Mouse (Mus musculus): ENCODE measurements around the gene Tbxas1. TPM values are rescaled to one million over a fixed set of nuclear protein-coding genes. Genes with fewer than 3 reads are reported as not detected.
A peak's percentile ranks its signal among the peaks of the same experiment; 100 is the strongest.

Gene Tbxas1
- polyA plus RNA-seq, 1 experiment from 2014 or later: 2.2 TPM

GRCm38 (mm10) chr6:39112701-39113100 is 237.5 kb downstream of the Tbxas1 start:
- ATAC-seq (ENCODE audit: low FRiP score): no peak
- Histone ChIP-seq H3K9ac (no peak overlapping the region), H3K4me3 (replicated peaks; ENCODE audit: low read length) (no peak overlapping the region), H3K9me3 (ENCODE audit: control insufficient read depth, low read length) (no peaks in the 10 kb centered on the region), H3K4me2 (replicated peaks) (no peak overlapping the region), H3K4me1 (replicated peaks; ENCODE audit: control insufficient read depth, insufficient read depth, low read length) (no peaks in the 10 kb centered on the region), H3K27ac (no peak overlapping the region), H3K36me3 (replicated peaks; ENCODE audit: control insufficient read depth, insufficient read depth) (no peaks in the 10 kb centered on the region), H3K27me3 (ENCODE audit: control insufficient read depth, insufficient read depth, low read length) (peaks cover 23% of the 10 kb centered on the region)
- WGBS: 96% methylated on average over 3 of the region's 3 CpGs
- DNase-seq (ENCODE audit: low spot score): no peak

GRCm38 (mm10) chr6:39113141-39113540 is 237.9 kb downstream of the Tbxas1 start:
- ATAC-seq (ENCODE audit: low FRiP score) (no peak), DNase-seq (ENCODE audit: low spot score) (no peak)
- no peak overlapping the region for H3K27ac ChIP-seq
- H3K4me1 ChIP-seq (replicated peaks; ENCODE audit: control insufficient read depth, insufficient read depth, low read length): no peaks in the 10 kb centered on the region
- H3K9ac ChIP-seq: no peak overlapping the region
- H3K27me3 ChIP-seq (ENCODE audit: control insufficient read depth, insufficient read depth, low read length): peaks cover 25% of the 10 kb centered on the region
- H3K36me3 ChIP-seq (replicated peaks; ENCODE audit: control insufficient read depth, insufficient read depth): no peaks in the 10 kb centered on the region
- no peaks in the 10 kb centered on the region for H3K9me3 ChIP-seq (ENCODE audit: control insufficient read depth, low read length)
- H3K4me3 ChIP-seq (replicated peaks; ENCODE audit: low read length): no peak overlapping the region
- H3K4me2 ChIP-seq (replicated peaks): no peak overlapping the region
- WGBS: 75% methylated on average over 3 of the region's 3 CpGs

- Histone ChIP-seq H3K4me2 (replicated peaks) (no peak overlapping the region), H3K36me3 (replicated peaks; ENCODE audit: control insufficient read depth, insufficient read depth) (no peaks in the 10 kb centered on the region), H3K27ac (no peak overlapping the region), H3K9me3 (ENCODE audit: control insufficient read depth, low read length) (0 out of 2 replicates have a peak, but pooled peaks cover 7% of the 10 kb centered on the region), H3K4me3 (replicated peaks; ENCODE audit: low read length) (no peak overlapping the region), H3K9ac (no peak overlapping the region), H3K27me3 (ENCODE audit: control insufficient read depth, insufficient read depth, low read length) (peaks cover 37% of the 10 kb centered on the region), H3K4me1 (replicated peaks; ENCODE audit: control insufficient read depth, insufficient read depth, low read length) (no peaks in the 10 kb centered on the region)
- DNase-seq (ENCODE audit: low spot score) (no peak), ATAC-seq (ENCODE audit: low FRiP score) (no peak)
- WGBS: 82% methylated on average over 1 of the region's 1 CpGs
These were observed 240.2 kb downstream of the Tbxas1 start for GRCm38 (mm10) chr6:39115438-39115837.

- peak; percentile 46 for DNase-seq (ENCODE audit: low spot score)
- 2% methylated on average over 101 of the region's 101 CpGs for WGBS
- peak within 1 kb of the TSS; percentile 62 for H3K9ac ChIP-seq
- no peaks in the 10 kb centered on the region for H3K4me1 ChIP-seq (replicated peaks; ENCODE audit: control insufficient read depth, insufficient read depth, low read length)
- no peaks in the 10 kb centered on the region for H3K36me3 ChIP-seq (replicated peaks; ENCODE audit: control insufficient read depth, insufficient read depth)
- H3K27me3 ChIP-seq (ENCODE audit: control insufficient read depth, insufficient read depth, low read length): peaks cover 37% of the 10 kb centered on the region
- peak within 1 kb of the TSS; percentile 53 for H3K4me3 ChIP-seq (replicated peaks; ENCODE audit: low read length)
- peak within 1 kb of the TSS; percentile 62 for H3K4me2 ChIP-seq (replicated peaks)
- no peak within 1 kb of the TSS for H3K27ac ChIP-seq
- 0 out of 2 replicates have a peak, but pooled peaks cover 7% of the 10 kb centered on the region for H3K9me3 ChIP-seq (ENCODE audit: control insufficient read depth, low read length)
- peak; percentile 66; the same call in 1 of the 2 replicates for ATAC-seq (ENCODE audit: low FRiP score)
These were observed 242.6 kb downstream of the Tbxas1 start, which contains the start of gene Parp12 for GRCm38 (mm10) chr6:39117584-39118455. TSS of gene Parp12 (minus strand) at chr6:39118349.

- H3K27ac ChIP-seq: no peak overlapping the region
These were observed 243.3 kb downstream of the Tbxas1 start for GRCm38 (mm10) chr6:39118456-39118881.

GRCm38 (mm10) chr6:39120685-39121084 is 245.5 kb downstream of the Tbxas1 start:
- ATAC-seq (ENCODE audit: low FRiP score) (no peak), DNase-seq (ENCODE audit: low spot score) (no peak)
- H3K4me2 ChIP-seq (replicated peaks): no peak overlapping the region
- H3K4me1 ChIP-seq (replicated peaks; ENCODE audit: control insufficient read depth, insufficient read depth, low read length): no peaks in the 10 kb centered on the region
- 0 out of 2 replicates have a peak, but pooled peaks cover 7% of the 10 kb centered on the region for H3K9me3 ChIP-seq (ENCODE audit: control insufficient read depth, low read length)
- H3K36me3 ChIP-seq (replicated peaks; ENCODE audit: control insufficient read depth, insufficient read depth): no peaks in the 10 kb centered on the region
- no peak overlapping the region for H3K4me3 ChIP-seq (replicated peaks; ENCODE audit: low read length)
- peaks cover 34% of the 10 kb centered on the region for H3K27me3 ChIP-seq (ENCODE audit: control insufficient read depth, insufficient read depth, low read length)
- 62% methylated on average over 3 of the region's 3 CpGs for WGBS
- no peak overlapping the region for H3K27ac ChIP-seq
- no peak overlapping the region for H3K9ac ChIP-seq

More at GRCm38 (mm10) chr6:39118456-39118881, 243.3 kb downstream of the Tbxas1 start:
- 0 out of 2 replicates have a peak, but pooled peaks cover 7% of the 10 kb centered on the region for H3K9me3 ChIP-seq (ENCODE audit: control insufficient read depth, low read length)
- H3K9ac ChIP-seq: peak overlapping the region; percentile 62
- 8% methylated on average over 49 of the region's 49 CpGs for WGBS
- H3K36me3 ChIP-seq (replicated peaks; ENCODE audit: control insufficient read depth, insufficient read depth): no peaks in the 10 kb centered on the region
- H3K4me1 ChIP-seq (replicated peaks; ENCODE audit: control insufficient read depth, insufficient read depth, low read length): no peaks in the 10 kb centered on the region
- ATAC-seq (ENCODE audit: low FRiP score) (peak; percentile 27; the same call in 1 of the 2 replicates), DNase-seq (ENCODE audit: low spot score) (peak; percentile 25)
- peak overlapping the region; percentile 53 for H3K4me3 ChIP-seq (replicated peaks; ENCODE audit: low read length)
- H3K27me3 ChIP-seq (ENCODE audit: control insufficient read depth, insufficient read depth, low read length): peaks cover 37% of the 10 kb centered on the region
- peak overlapping the region; percentile 62 for H3K4me2 ChIP-seq (replicated peaks)

- Histone ChIP-seq H3K27ac (no peak overlapping the region), H3K9ac (no peak overlapping the region), H3K4me3 (replicated peaks; ENCODE audit: low read length) (no peak overlapping the region), H3K27me3 (ENCODE audit: control insufficient read depth, insufficient read depth, low read length) (no peaks in the 10 kb centered on the region), H3K4me1 (replicated peaks; ENCODE audit: control insufficient read depth, insufficient read depth, low read length) (no peaks in the 10 kb centered on the region), H3K9me3 (ENCODE audit: control insufficient read depth, low read length) (peaks cover 8% of the 10 kb centered on the region; the same call in 1 of the 2 replicates), H3K4me2 (replicated peaks) (no peak overlapping the region), H3K36me3 (replicated peaks; ENCODE audit: control insufficient read depth, insufficient read depth) (no peaks in the 10 kb centered on the region)
- no peak for DNase-seq (ENCODE audit: low spot score)
- ATAC-seq (ENCODE audit: low FRiP score): no peak
These were observed 249.5 kb downstream of the Tbxas1 start for GRCm38 (mm10) chr6:39124719-39125118.

GRCm38 (mm10) chr6:39131480-39131879 is 256.3 kb downstream of the Tbxas1 start:
- WGBS: 29% methylated on average over 4 of the region's 4 CpGs
- peaks cover 13% of the 10 kb centered on the region; the same call in 1 of the 2 replicates for H3K9me3 ChIP-seq (ENCODE audit: control insufficient read depth, low read length)
- peaks cover 20% of the 10 kb centered on the region for H3K36me3 ChIP-seq (replicated peaks; ENCODE audit: control insufficient read depth, insufficient read depth)
- DNase-seq (ENCODE audit: low spot score): no peak
- no peaks in the 10 kb centered on the region for H3K4me1 ChIP-seq (replicated peaks; ENCODE audit: control insufficient read depth, insufficient read depth, low read length)
- no peak overlapping the region for H3K9ac ChIP-seq
- ATAC-seq (ENCODE audit: low FRiP score): no peak
- H3K27ac ChIP-seq: no peak overlapping the region
- no peak overlapping the region for H3K4me3 ChIP-seq (replicated peaks; ENCODE audit: low read length)
- no peak overlapping the region for H3K4me2 ChIP-seq (replicated peaks)
- H3K27me3 ChIP-seq (ENCODE audit: control insufficient read depth, insufficient read depth, low read length): no peaks in the 10 kb centered on the region

- WGBS: 69% methylated on average over 5 of the region's 5 CpGs
- Histone ChIP-seq H3K27me3 (ENCODE audit: control insufficient read depth, insufficient read depth, low read length) (no peaks in the 10 kb centered on the region), H3K4me3 (replicated peaks; ENCODE audit: low read length) (no peak overlapping the region), H3K9me3 (ENCODE audit: control insufficient read depth, low read length) (peaks cover 7% of the 10 kb centered on the region; the same call in 1 of the 2 replicates), H3K9ac (no peak overlapping the region), H3K36me3 (replicated peaks; ENCODE audit: control insufficient read depth, insufficient read depth) (peaks cover 20% of the 10 kb centered on the region), H3K4me1 (replicated peaks; ENCODE audit: control insufficient read depth, insufficient read depth, low read length) (no peaks in the 10 kb centered on the region), H3K4me2 (replicated peaks) (no peak overlapping the region), H3K27ac (no peak overlapping the region)
- DNase-seq (ENCODE audit: low spot score) (no peak), ATAC-seq (ENCODE audit: low FRiP score) (no peak)
These were observed 257.4 kb downstream of the Tbxas1 start for GRCm38 (mm10) chr6:39132556-39132955.

All from hindbrain, embryonic 14.5 days (tissue).